Mouse (Mus musculus) bone marrow macrophage, adult 2 months (primary cell): ENCODE measurements around the gene Tubgcp2. TPM values are rescaled to one million over a fixed set of nuclear protein-coding genes. Genes with fewer than 3 reads are reported as not detected.

Experiments
- H3K27ac ChIP-seq: 2 replicates; pipeline ENCODE4 v1.5.1; 2012; ENCODE audit warnings: low read depth, low read length; ENCODE audit not compliant: insufficient read depth
- H3K4me1 ChIP-seq: 2 replicates; pipeline ENCODE4 v1.6.1; 2012; ENCODE audit warnings: low read length; ENCODE audit not compliant: control insufficient read depth, insufficient read depth
- H3K4me3 ChIP-seq: 2 replicates; pipeline ENCODE4 v1.5.1; 2012; ENCODE audit warnings: mild to moderate bottlenecking, low read length, moderate library complexity; ENCODE audit not compliant: insufficient read depth
- CTCF ChIP-seq: IDR thresholded peaks from 2 replicates; pipeline ENCODE4 v1.5.1; 2012; ENCODE audit warnings: low read depth, mild to moderate bottlenecking, low read length, moderate library complexity
- POLR2A ChIP-seq: IDR thresholded peaks from 2 replicates; pipeline ENCODE4 v1.6.1; 2012; ENCODE audit warnings: mild to moderate bottlenecking, low read depth, low read length, borderline replicate concordance
- polyA plus RNA-seq: library from polyadenylated mRNA; stranded (reverse); fragments of >200 nt; gene quantifications from 2 replicates; pipeline ENCODE4 v1.2.4, GENCODE M21; 2012; ENCODE audit not compliant: missing spikeins, insufficient read depth, insufficient read length

The Tubgcp2 gene
- 17.9 and 18.5 TPM in 2 replicates for polyA plus RNA-seq

DNA sequence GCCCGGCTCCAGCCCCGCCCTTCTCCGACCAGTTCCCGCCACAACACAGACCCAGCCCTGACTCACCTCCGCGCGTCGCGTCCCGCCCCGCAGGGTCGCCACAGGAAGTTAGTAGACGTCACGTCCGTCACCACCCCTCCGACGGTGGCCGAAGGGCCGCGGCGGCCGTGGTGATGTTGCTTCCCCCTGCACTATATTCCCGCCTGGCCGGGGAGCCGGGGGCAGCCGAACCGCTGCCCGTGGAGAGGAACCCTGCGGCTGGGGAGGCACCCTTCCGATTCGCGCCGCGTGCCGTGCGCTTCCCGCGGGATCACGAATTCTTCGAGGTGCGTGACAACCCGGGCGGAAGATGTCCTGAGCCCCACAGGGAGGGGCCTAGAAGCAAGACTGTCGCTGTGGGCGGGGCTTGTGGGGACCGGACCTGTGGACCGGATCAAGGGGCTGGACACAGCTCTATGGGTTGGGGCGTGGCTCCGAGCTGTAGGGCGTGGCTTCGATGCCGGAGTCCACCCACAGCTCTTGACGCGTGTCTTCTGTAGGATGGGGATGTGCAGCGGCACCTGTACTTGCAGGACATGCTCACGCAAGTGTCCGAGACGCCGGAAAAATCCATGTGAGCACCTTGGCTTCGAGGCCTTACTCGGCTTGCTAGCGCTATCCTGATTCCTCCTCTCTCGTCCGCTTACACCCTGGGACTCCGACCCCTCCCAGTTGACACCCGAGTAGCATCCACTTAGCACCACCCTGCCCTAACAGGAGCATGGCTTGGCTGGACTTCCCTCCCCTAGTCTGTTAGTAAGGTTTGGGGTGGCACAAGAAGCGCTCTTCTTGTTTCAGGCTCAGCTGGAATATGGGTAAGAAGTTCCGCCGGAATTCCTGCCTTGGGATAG lies at the start of gene Tubgcp2, which contains the start of gene Zfp511:
Gene Tubgcp2 (minus strand): TSS at position 389 of the 890 bp plus-strand sequence.
Gene Zfp511 (plus strand): TSS at position 111 of the 890 bp plus-strand sequence.
- peak within 1 kb of the TSS; percentile 88 for H3K4me3 ChIP-seq
- TF ChIP-seq POLR2A, result no peak
- TF ChIP-seq CTCF, result no peak
- H3K4me1 ChIP-seq, result peaks cover 11% of the 10 kb centered on the region

DNA sequence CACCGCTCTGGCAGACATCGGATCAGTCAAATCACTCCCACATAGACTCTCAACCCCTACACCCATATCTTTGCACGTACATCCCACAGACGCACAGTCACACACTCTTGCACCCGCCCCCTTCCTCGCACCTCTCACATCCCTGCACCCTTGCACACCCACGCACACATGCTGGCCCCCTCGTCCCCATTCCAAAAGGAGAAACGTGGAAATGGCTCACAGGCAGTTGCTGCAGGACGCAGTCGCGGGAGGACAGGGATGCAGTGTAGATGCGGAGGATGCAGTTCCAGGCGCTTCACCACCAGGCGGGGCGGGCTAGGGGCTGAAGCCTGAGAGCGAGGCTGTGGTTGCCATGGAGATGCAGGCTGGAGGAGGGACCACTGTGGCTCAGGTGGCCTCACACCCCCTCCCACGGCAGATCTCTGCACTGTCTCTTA lies 45.8 kb upstream of the Tubgcp2 start, which contains the start of gene Caly:
Gene Caly (minus strand): TSS at position 307 of the 437 bp plus-strand sequence.
- TF ChIP-seq POLR2A (no peak), CTCF (no peak)

More for the DNA sequence above, at the start of gene Tubgcp2, which contains the start of gene Zfp511:
- H3K27ac ChIP-seq, result peak within 1 kb of the TSS; percentile 76

DNA sequence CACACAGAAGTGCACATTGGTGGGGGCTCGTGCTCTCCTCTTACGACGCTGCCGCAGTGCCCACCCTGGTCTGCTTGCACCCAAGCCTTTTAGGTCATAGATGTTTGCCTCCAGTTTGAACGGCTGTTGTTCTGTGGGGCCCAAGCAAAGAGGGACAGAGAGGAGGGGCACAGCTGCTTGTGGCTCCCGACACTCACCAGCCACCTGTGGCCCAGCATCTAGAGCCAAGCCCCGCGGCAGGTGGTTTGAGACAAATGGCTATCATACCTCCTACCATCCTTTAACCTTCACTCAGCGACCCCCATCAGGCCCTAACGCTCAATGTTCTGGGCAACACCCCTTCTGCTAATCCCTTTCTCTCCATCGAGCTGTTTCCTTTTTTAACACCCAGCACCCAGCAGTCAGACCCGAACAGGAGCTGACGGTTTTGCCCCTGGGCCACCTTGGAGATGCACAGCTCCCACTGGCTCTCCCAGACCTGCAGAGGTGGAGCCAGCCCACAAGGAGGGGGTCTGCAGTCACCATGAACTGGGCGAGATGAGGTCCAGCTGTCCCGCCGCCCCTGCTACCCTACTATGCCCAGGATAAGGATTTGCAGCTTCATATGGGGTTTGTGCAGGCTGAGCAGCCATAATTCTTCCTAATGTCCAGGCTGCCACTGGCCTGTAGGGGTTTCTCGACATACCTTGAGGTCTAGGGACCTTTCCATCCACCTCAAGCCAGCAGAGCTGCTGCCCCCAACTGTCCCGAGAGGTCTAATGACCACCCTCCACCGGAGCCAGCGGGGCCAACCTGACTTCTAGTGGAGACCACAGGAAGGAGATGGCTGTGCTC lies 45.2 kb upstream of the Tubgcp2 start:
- no peak overlapping the region for H3K27ac ChIP-seq
- TF ChIP-seq CTCF, result no peak
- no peak for TF ChIP-seq POLR2A
- no peak overlapping the region for H3K4me3 ChIP-seq
- H3K4me1 ChIP-seq, result peaks cover 7% of the 10 kb centered on the region

More for the DNA sequence above, 45.8 kb upstream of the Tubgcp2 start, which contains the start of gene Caly:
- H3K4me1 ChIP-seq, result peaks cover 7% of the 10 kb centered on the region
- H3K4me3 ChIP-seq, result no peak within 1 kb of the TSS
- H3K27ac ChIP-seq, result no peak within 1 kb of the TSS

DNA sequence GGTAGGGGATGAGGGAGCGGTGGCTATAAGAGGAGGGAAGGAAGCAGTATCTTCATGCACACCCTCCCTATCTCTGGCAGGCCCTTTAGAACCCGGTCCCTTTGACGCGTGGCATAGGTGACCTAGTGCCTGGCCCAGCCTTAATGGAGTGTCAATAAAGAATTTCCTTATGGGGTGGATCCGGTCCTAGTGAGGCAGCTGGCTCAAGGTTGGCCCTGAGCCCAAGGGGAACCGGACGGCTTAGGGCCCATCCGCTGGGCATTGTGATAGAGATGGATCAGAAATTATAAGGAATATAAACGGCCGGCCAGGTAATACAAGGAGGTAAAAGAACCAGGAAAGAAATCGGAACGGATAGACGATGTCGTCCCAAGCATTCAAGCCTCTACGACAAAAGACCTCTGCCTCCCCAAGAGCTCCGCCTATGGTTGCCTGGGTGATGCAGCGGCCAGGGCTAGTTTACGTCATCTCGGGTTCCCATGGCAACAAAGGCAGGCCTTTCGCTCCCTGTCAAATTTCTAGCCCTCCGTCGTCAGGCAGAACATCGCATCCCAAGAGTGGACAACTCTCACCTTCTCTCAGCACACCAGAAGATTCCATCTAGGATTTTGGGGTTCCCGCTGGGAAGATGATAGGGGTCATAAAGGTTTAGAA lies 44.2 kb upstream of the Tubgcp2 start:
- TF ChIP-seq POLR2A (no peak), CTCF (no peak)
- H3K27ac ChIP-seq, result no peak overlapping the region
- peaks cover 7% of the 10 kb centered on the region for H3K4me1 ChIP-seq
- H3K4me3 ChIP-seq, result no peak overlapping the region

DNA sequence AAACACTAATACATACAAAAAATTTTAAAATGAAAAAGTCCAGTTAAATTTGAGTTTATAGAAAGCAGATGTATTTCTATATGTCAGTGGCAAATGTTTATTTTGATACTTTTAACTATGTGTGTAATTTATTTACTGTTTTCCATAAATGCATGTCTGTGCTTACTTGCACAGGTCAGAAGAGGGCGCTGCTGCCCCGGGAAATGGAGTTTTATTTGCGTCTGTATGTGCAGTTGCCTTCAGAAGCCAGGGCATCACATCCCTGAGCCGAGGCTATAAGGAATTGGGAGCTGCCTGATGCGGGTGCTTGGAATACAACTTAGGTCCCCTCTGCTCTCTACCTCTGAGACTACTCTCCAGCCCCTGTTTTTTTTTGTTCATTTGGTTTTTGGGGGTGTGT lies 42.2 kb upstream of the Tubgcp2 start:
- TF ChIP-seq CTCF (peak; percentile 71), POLR2A (no peak)
- H3K4me1 ChIP-seq, result peaks cover 7% of the 10 kb centered on the region
- H3K4me3 ChIP-seq, result no peak overlapping the region
- H3K27ac ChIP-seq, result no peak overlapping the region

DNA sequence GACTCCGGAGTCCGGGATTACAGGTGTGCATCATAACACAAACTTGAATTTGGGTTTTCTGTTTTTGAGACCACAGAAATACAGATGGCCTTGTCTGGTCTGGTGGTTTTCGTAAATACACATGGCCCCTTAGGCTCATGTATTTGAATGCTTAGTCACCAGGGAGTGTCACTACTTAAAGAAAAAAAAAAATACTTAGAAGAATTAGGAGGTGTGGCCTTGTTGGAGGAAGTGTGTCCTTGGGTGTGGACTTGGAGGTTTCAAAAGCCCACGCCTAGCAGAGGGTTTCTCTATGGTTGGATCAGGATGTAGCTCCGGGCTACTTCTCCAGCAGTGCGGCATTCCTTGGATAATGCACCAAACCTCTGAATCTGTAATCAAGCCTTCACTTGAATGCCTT lies 41.2 kb upstream of the Tubgcp2 start:
- TF ChIP-seq POLR2A (no peak), CTCF (no peak)
- Histone ChIP-seq H3K4me1 (peaks cover 7% of the 10 kb centered on the region), H3K27ac (no peak overlapping the region), H3K4me3 (no peak overlapping the region)

DNA sequence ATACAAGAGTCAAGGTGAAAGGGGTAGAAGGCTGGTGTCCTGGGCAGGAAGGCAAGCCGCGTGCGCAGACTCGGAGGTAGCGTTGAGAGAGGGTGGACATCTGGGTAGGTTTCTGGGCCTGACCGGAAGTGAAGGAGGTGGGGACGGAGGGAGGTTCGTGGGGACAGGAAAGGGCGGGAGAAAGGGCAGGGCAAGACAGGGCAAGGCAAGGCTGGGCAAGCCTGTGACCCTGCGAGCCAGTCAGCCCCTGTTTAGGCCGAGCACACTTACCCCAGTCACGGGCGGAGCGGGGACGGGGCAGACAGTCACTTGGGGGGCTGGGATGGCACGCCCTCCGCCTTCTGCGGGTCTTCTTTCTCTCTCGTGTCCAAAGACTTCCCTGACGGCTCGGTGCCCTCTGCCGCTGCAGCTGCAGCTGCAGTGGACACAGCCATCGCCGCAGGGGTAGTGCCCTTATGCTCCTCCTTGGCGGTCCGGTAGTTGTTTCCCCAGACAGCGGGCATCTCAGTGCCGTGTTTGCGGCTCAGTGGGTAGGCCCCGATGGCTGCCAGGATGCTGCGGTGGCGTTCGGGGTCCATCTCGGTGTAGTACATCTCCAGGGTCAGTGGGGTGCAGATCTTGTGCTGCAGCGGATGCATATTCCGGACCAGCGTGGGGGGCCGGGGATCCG lies 33.7 kb upstream of the Tubgcp2 start:
- TF ChIP-seq CTCF (no peak), POLR2A (no peak)
- no peak overlapping the region for H3K4me3 ChIP-seq
- no peak overlapping the region for H3K27ac ChIP-seq
- no peaks in the 10 kb centered on the region for H3K4me1 ChIP-seq

DNA sequence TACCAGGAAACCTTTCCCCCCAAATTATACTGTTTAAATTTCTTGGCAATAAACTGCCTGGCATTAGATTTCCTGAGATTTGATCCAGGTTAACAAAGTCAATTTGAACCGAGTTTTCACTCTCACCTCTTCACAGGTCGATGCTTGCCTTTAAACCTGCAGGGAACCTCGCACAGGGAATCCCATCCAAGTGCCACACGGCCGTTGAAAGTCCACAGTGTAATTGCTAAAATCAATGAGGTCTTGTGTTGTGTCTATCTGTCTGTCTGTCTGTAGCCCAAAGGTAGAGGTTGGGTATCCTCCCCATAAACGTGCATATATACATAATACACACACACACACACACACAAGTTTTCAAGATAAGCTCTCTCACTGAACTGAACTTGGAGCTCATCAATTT lies 30.9 kb upstream of the Tubgcp2 start:
- H3K27ac ChIP-seq, result no peak overlapping the region
- no peak for TF ChIP-seq POLR2A
- TF ChIP-seq CTCF, result no peak

DNA sequence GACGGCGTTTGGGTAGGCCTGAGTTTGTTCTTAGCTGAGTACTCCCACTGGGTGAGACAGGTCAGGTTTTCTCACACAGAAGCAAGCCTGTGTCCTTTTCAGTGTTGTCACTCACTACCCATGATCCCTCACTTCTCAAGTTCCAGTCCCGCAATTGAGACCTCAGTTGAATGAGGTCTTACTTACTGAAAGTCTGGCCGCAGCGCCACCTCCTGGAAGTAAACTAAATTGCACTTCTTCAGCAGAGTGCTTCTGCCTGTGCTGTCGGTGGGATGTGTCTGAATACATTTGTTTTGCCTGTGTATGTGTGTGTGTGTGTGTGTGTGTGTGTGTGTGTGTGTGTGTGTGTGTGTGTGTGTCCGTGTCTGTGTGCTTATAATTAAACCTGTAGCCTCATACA lies 26.6 kb upstream of the Tubgcp2 start:
- peak; percentile 58; the same call in 1 of the 2 replicates for TF ChIP-seq CTCF
- no peak for TF ChIP-seq POLR2A
- H3K27ac ChIP-seq, result no peak overlapping the region
- H3K4me3 ChIP-seq, result no peak overlapping the region
- peaks cover 14% of the 10 kb centered on the region for H3K4me1 ChIP-seq

More for the DNA sequence above, 30.9 kb upstream of the Tubgcp2 start:
- no peak overlapping the region for H3K4me3 ChIP-seq
- no peaks in the 10 kb centered on the region for H3K4me1 ChIP-seq
